Mouse (Mus musculus) erythroblast, embryonic 14.5 days (primary cell): ENCODE results near the gene Ccdc33. TPM values are rescaled to one million over a fixed set of nuclear protein-coding genes. Genes with fewer than 3 reads are reported as not detected.

Experiments
- H3K27me3 ChIP-seq: 2 replicates; pipeline ENCODE4 v1.6.1; 2012; ENCODE audit warnings: inconsistent platforms; ENCODE audit not compliant: control insufficient read depth
- H3K36me3 ChIP-seq: 2 replicates; pipeline ENCODE4 v1.6.1; 2012; ENCODE audit warnings: mild to moderate bottlenecking, inconsistent platforms; ENCODE audit not compliant: control insufficient read depth
- H3K4me1 ChIP-seq: 2 replicates; pipeline ENCODE4 v1.6.1; 2012; ENCODE audit warnings: inconsistent platforms; ENCODE audit not compliant: control insufficient read depth
- H3K4me3 ChIP-seq: replicated peaks from 2 replicates; pipeline ENCODE3; 2012; ENCODE audit warnings: moderate library complexity, mild to moderate bottlenecking, inconsistent platforms
- H3K9me3 ChIP-seq: 2 replicates; pipeline ENCODE4 v1.6.1; 2012; ENCODE audit warnings: low read length, inconsistent platforms, mixed read lengths; ENCODE audit not compliant: control insufficient read depth
- GATA1 ChIP-seq: IDR thresholded peaks from 2 replicates; pipeline ENCODE4 v1.6.1; 2012; ENCODE audit warnings: low read length, inconsistent platforms, mixed read lengths
- TAL1 ChIP-seq: IDR thresholded peaks from 3 replicates; pipeline ENCODE4 v1.6.1; 2012; ENCODE audit warnings: low read length, inconsistent platforms, mixed read lengths
- polyA plus RNA-seq: library from polyadenylated mRNA; stranded (reverse); fragments of >175 nt; gene quantifications from 2 replicates; pipeline ENCODE4 v1.2.3, GENCODE M21; 2012

Gene Ccdc33
- polyA plus RNA-seq, 1 experiment = not detected

DNA sequence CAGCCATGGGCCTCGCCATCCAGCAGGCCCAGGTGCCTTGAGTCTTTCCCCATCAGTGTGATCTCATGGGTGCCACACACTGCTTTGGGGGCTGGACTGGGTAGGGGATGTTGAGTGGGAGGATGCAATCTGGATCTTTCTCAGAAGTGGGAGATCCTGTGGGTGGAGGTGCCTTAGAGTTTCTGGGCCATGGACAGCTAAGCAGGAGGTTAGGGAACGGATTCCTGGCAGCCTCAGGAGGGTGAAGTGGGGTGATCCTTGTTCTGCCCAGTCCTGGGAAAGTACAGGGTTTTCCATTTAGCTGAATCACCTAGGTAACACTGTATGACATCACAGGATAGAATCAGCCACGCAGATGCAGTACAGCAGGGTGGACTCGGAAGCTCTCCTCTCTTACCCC is 16.6 kb downstream of the Ccdc33 start:
- no peak for TF ChIP-seq GATA1
- TF ChIP-seq TAL1 = no peak
- Histone ChIP-seq H3K27me3 (no peaks in the 10 kb centered on the region), H3K4me1 (no peaks in the 10 kb centered on the region), H3K36me3 (no peaks in the 10 kb centered on the region), H3K4me3 (no peak overlapping the region), H3K9me3 (no peaks in the 10 kb centered on the region)

- H3K27me3 ChIP-seq = no peaks in the 10 kb centered on the region
- no peaks in the 10 kb centered on the region for H3K4me1 ChIP-seq
- H3K4me3 ChIP-seq = no peak overlapping the region
- TF ChIP-seq GATA1 (no peak), TAL1 (no peak)
- no peaks in the 10 kb centered on the region for H3K36me3 ChIP-seq
- no peaks in the 10 kb centered on the region for H3K9me3 ChIP-seq
Measured at GRCm38 (mm10) chr9:58099836-58100565, 18.6 kb downstream of the Ccdc33 start.

- no peak for TF ChIP-seq GATA1
- no peak for TF ChIP-seq TAL1
- no peak overlapping the region for H3K4me3 ChIP-seq
- no peaks in the 10 kb centered on the region for H3K36me3 ChIP-seq
- H3K27me3 ChIP-seq = no peaks in the 10 kb centered on the region
- H3K4me1 ChIP-seq = no peaks in the 10 kb centered on the region
- no peaks in the 10 kb centered on the region for H3K9me3 ChIP-seq
Measured at GRCm38 (mm10) chr9:58096629-58097301, 21.9 kb downstream of the Ccdc33 start.

GRCm38 (mm10) chr9:58095977-58096376 is 22.6 kb downstream of the Ccdc33 start:
- H3K9me3 ChIP-seq = no peaks in the 10 kb centered on the region
- no peak overlapping the region for H3K4me3 ChIP-seq
- H3K36me3 ChIP-seq = no peaks in the 10 kb centered on the region
- H3K4me1 ChIP-seq = no peaks in the 10 kb centered on the region
- no peaks in the 10 kb centered on the region for H3K27me3 ChIP-seq
- TF ChIP-seq TAL1 (no peak), GATA1 (no peak)

DNA sequence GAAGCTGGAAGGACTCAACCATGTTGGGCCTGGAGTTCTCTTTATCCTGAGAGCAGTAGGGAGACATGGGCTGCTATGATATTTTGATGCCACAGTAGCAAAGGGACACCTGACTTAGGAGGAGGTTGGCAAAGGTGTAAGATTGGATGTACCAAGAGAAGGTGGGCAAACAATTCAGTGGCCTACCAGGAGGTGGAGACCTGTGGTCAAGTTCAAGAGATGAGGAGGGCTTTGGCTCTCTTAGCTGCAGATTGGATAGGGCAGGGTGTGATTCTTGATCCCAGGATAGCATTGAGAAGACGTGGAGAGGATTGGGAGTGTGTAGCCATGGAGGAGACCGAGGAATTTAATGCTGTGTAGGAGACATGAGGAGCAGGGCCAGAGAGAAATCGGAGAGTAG is 24.8 kb downstream of the Ccdc33 start:
- Histone ChIP-seq H3K4me3 (no peak overlapping the region), H3K36me3 (no peaks in the 10 kb centered on the region), H3K4me1 (no peaks in the 10 kb centered on the region), H3K27me3 (no peaks in the 10 kb centered on the region), H3K9me3 (no peaks in the 10 kb centered on the region)
- TF ChIP-seq TAL1 = no peak
- TF ChIP-seq GATA1 = no peak

GRCm38 (mm10) chr9:58092581-58093269 is 25.9 kb downstream of the Ccdc33 start:
- Histone ChIP-seq H3K27me3 (no peaks in the 10 kb centered on the region), H3K9me3 (no peaks in the 10 kb centered on the region), H3K4me1 (no peaks in the 10 kb centered on the region), H3K4me3 (no peak overlapping the region), H3K36me3 (no peaks in the 10 kb centered on the region)
- TF ChIP-seq TAL1 (no peak), GATA1 (no peak)

- TF ChIP-seq TAL1 (no peak), GATA1 (no peak)
- H3K27me3 ChIP-seq = no peaks in the 10 kb centered on the region
- H3K36me3 ChIP-seq = no peaks in the 10 kb centered on the region
- H3K9me3 ChIP-seq = no peaks in the 10 kb centered on the region
- H3K4me1 ChIP-seq = no peaks in the 10 kb centered on the region
- no peak overlapping the region for H3K4me3 ChIP-seq
Measured at GRCm38 (mm10) chr9:58091623-58092425, 26.8 kb downstream of the Ccdc33 start.

DNA sequence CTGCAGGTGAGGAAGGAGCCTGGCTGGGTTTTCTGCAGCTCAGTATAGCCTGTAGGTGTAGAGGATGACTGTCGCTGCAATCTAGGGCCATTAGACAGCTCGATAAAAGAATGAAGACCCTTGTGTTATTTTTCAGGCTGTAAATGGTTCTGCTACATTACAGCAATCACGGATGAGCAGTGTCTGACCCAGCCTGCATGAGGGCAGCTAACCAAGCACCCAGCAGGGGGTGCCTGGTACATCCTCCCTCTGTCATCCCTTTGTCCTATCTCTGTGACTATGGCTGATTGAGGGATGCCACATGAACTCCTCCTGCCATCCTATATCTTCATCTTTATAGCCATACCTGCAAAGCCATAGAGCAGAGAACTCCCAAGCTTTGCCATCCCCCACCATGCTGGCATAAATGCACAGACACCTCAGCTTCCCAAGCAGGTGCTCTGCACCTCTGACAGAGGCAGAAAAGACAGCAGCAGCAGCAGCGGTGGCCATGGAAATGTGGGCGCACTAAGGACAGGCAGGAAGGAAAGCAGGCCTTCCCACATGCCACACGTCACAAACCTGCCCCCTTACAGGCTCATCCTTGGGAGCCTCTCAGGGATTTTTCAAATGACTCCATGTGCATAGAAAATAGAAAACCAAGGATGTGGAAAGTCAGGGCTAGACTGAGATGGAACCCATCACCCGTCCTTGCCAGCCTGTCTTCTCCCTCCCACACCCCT is 31.2 kb downstream of the Ccdc33 start:
- TF ChIP-seq TAL1 (no peak), GATA1 (no peak)
- Histone ChIP-seq H3K36me3 (no peaks in the 10 kb centered on the region), H3K4me1 (no peaks in the 10 kb centered on the region), H3K9me3 (no peaks in the 10 kb centered on the region), H3K4me3 (no peak overlapping the region), H3K27me3 (no peaks in the 10 kb centered on the region)
